Mouse (Mus musculus) spleen, postnatal 4 days (tissue): ENCODE measurements at regions not wholly inside any gene's neighbourhood (a gene's known extent, or its start where the extent isn't known, plus 50 kb on each side); places are given as distances from the start of the nearest gene placed in this dataset.

ENCODE experiments used
- DNase-seq, 2 experiments: peaks; one replicate each; pipeline ENCODE4 v3.0.0; 2022; ENCODE audit warnings: low spot score in 2 of 2

- DNase-seq: no peak
Measured at GRCm38 (mm10) chr15:62644296-62644695, 1200.7 kb downstream of the Gsdmc2 start.

DNA sequence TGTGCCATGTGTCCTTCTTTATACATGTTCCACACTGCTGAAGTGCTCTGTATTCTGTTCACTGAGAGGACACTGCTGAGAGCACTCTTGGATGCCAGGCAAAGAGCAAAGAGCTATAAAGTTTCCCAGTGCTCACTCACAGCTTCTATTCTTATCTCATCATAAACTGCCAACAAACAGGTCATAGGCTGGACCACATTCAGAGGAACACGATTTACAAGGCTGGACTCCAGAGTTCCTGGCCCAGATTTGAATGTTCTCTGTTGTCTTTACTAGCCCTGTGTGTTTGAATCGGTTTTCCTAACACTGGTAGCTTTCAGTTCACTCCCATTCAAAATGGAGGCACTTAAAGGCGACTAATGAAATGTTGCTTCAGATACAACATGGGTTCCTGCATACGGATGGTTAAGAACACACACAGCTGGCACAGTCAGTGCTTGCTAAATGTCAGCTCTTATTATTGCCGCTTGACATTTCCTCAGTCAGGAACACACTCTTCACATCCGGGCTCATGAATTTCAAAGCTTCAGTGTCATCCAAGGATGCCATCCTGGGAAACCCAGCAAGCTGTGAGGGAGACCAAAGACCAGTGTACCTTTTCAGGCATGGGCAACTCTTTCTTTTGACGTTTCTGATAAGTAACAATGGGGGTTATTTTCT lies 1203.8 kb downstream of the Gsdmc2 start:
- DNase-seq: no peak

DNA sequence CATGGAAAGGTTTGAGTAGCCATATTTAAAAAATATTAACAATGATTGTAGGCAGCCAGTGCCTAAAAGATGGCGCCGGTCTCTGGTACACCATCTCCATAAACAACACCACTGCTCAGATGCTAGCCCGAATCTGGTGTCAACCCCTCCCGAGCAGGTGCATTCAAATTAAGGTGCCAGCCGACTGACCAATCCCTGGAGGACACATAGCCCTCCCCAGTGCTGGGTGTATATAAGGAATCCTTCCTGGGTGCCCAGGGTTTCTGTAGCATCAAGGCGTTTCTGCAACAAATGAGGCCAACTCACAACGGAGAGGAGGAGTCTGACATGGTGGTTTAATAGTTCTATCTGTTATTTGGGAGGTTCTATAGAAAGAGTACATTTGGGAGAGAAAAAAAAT lies 1219.6 kb downstream of the Gsdmc2 start:
- DNase-seq: no peak

- DNase-seq: no peak
Measured at GRCm38 (mm10) chr15:62616042-62616441, 1228.9 kb downstream of the Gsdmc2 start.

GRCm38 (mm10) chr15:62596735-62597134 lies 1248.2 kb downstream of the Gsdmc2 start:
- DNase-seq: no peak

GRCm38 (mm10) chr15:62588580-62588979 lies 1256.4 kb downstream of the Gsdmc2 start:
- DNase-seq: no peak

DNA sequence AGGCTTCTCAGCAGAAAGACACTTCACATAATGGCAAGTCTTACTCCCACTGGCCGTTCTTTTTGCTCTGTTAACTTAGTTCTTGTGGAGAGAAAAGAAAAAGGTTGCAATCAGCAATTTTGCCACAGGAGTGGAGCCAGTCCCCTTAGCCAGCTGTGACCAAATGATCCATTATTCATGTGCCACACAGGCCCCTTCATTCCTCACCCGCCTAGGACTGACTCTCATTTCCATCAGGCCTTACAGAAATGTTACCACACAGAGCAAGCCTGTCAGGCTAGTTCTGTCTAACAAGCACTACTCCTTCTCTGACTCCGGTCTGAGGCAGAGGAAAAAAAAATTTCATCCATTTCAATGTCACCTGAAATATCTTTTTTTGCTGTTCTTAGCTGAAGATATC lies 1266.2 kb downstream of the Gsdmc2 start:
- no peak for DNase-seq

GRCm38 (mm10) chr15:62575791-62576190 lies 1269.2 kb downstream of the Gsdmc2 start:
- no peak for DNase-seq

- DNase-seq: no peak
Measured at GRCm38 (mm10) chr15:62571803-62572202, 1273.2 kb downstream of the Gsdmc2 start.

DNA sequence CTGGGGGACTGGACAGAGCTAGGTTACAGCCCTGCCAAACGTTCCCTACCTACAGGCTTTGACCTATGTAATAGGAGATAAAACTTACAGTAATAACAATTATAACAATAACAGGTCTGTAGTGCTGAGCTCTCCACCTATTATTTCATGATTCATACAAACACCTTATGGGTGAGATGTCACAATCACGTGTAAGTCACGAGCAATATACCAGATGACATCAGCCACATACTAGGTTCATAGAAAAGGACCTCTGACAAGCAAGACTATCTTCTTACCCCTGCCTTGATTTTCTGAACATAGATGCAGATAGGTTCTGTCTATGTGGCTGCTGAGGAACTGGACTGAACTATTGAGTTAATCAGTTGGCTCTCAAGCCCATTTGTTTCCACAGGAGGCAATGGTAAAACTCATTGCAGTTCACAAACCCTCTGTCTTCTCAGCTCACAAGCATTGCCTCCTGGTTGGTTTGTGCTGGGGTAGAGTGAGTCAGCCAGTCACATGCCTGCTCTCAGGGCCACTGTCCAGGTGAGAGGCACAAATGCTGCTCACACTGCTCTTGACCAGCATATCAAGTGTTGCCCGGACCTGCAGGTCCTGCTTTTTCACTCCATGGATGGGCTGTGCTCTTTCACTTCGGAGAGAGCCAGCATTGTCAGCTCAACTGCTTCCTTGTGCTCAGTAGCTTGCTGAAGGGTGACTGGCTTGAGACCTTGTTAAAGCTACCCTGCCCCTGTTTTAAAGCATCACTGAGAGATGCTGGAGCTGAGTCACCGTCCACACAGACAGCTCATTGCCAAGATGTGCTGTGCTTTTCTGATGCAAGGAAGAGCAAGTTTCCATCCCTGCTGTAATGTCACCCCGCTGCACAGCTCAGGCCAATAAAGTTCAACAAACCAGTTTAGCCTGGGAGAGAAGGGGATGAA lies 1275.9 kb downstream of the Gsdmc2 start:
- DNase-seq: no peak

DNA sequence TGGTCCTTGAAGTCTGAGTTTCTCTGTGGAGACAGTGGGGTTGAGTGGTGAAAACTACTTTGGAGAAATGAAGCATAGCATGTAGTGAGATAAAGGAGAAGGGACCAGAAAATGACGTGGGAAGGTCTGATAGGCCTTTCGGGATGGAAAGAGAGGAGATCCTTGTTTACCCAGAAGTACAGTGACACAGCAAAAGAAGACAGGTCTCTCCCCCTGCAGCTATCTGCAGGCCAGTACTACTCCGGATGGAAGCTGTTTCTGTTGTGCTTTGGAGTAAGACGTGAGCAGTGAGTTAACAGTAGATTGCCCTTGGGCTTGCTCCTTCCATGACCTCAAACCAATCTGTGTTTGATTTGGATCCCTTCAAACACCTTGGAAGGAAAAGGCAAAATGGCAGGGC lies 1277.5 kb downstream of the Gsdmc2 start:
- no peak for DNase-seq

DNA sequence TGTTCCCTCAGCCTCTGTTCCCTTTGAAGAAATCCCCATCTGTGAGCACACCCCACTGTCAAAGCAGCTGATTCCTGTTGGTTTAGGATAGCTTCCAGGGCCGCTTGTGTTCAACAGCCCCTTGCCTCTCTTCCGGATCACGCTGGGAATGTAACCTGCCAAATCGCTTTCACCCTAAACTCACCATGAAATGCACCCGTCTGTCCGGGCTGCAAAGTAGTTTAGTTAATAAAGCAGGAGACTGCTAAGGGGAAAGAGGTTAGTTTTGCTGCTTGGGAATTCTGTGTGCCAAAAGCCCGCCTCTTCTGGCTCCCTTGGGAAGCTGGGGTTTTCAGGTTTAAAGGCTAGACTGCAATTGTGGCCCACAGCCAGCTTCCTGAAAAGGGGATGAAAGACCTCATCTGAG lies 1278.9 kb downstream of the Gsdmc2 start:
- DNase-seq: no peak

DNA sequence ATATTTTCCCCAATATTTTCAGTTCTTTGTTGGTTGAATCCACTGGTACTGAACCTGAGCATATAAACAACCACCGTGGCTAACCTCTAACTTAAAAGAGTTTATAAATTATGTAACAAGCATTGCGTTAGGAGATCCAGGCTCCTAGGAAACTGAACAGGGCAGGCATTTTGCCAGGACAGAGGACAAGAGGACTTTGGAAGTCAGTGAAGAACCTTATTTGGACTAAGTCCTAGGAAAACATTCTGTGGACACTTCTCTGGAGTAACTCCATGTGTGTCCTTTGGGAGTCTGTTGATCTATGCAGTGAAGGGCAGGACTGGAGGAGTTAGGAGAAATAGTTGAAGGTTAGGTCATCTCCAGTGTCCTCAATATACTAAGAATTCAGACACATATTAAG lies 1311.7 kb downstream of the Gsdmc2 start:
- no peak for DNase-seq

DNA sequence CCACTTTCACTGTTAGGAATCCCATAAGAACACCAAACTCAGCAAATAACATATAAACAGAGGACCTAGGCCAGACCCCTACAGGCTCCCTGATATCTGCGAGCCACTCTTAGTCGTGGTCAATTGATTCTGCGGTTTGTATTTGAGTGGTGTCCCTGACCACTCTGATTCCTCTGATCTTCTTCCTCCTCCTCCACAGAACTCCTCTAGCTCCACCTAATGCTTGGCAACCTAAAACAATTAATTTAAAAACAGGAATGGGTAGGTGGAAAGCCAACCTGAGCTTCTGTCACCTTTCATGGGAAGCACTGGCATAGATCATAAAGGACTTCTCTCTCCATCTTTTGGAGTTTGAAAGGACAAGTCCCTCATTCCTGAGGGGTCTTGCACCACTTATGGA lies 1316.0 kb downstream of the Gsdmc2 start:
- DNase-seq: no peak

GRCm38 (mm10) chr15:62524628-62525027 lies 1320.3 kb downstream of the Gsdmc2 start:
- no peak for DNase-seq

DNA sequence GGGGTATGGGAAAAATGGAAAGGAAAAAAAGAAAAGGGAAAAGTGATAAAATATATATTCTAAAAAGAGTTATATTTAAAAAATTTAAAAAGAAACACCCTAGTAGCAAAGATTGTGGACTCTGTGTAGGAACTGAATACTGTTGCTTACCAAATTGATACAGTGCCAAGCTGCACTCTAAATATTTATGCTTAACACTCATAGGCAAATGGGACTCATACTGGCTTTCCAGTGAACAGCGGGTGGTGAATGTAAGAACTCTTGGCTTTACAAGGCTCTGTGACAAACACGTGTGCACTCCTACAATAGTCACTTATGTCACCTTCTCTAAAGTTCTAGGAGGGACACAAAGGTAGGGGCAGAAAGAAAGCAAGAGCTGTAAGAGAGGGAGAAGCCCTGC lies 1320.8 kb downstream of the Gsdmc2 start:
- DNase-seq: no peak

DNA sequence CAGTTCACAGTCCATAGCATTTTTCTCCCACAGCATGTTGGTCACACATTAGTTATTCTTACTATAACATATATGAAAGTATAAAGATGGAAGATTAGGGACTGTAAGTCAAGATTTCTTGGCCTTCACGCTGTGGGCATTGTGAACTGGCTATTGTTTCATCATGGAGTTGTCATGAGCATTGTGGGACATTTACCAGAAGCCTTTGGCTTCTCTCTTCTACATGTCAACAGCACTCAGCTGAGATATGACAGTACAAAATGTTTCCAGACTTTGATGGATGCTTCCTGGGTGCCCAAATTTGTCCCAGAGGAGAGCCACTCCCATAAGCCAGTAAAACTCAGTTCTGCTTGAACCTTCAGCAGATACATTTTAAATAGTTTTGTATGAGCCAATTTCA lies 1331.5 kb downstream of the Gsdmc2 start:
- DNase-seq: no peak

GRCm38 (mm10) chr15:62511461-62511860 lies 1333.5 kb downstream of the Gsdmc2 start:
- DNase-seq: no peak

GRCm38 (mm10) chr15:62503866-62504265 lies 1341.1 kb downstream of the Gsdmc2 start:
- DNase-seq: no peak

DNA sequence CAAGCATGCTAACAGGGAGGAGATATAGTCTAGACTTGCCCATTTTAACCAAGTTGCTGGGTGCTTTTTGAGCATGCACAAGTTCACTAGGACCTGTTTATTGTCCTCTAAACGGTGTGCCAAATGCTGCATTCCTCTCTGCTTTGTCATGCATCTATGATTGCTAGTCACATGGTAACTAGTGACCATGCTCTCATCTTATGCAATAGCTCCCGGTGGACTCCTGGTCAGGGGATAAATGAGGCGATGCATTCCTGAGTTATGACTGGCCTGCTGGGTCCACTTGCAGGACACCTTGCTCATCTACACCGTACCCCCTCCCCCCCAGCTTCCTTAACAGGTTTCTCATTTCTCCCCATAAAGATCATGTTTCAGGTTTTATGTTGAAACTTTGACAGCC lies 1344.0 kb downstream of the Gsdmc2 start:
- no peak for DNase-seq

- no peak for DNase-seq
Measured at GRCm38 (mm10) chr15:62500522-62500921, 1344.5 kb downstream of the Gsdmc2 start.

DNA sequence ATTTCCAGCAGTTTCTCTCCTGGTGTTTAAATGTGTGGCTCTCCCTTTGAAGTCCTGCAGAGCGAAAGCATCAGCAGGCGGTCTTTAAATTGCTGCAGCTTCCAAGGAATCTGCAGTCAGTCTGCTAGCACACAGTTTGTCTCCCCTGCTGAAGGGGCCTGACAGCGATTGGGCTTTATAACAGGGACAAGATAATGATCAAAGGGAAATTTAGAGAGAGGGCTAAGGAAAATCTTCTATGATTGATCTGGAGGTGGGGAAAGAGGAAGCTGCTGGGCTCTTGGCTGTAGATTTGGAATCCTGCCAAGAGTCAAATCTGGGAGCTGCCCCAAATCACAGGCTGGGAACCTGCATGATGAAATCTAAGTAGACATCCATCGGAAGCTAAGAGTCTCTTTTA lies 1348.8 kb downstream of the Gsdmc2 start:
- no peak for DNase-seq

DNA sequence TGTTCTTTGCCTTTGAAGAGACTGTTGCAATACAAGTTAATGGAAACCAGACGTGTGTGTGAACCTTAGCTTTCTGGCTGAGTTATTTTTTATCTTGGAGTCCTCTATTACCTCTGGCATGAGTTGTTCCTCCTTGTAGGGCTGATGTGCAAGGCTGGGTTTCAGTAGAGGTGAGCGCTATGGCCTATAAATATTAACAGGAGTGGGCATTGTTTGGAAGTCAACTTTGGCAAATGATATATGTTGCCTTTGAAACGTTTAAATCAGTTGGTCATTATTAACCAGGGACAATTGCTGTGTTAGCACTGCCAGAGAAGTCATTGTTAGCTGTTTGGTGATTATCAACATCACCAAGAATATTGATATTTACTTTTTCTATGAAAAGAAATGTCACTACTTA lies 1352.6 kb downstream of the Gsdmc2 start:
- DNase-seq: no peak
